Mouse (Mus musculus): ENCODE measurements around the gene Fam166a. TPM values are rescaled to one million over a fixed set of nuclear protein-coding genes. Genes with fewer than 3 reads are reported as not detected.

The Fam166a gene
- total and polyA plus RNA-seq, 2 experiments from 2014 or later = not detected

- no peak for ATAC-seq
- H3K27ac ChIP-seq = peak overlapping the region; percentile 79
- H3K4me1 ChIP-seq (ENCODE audit: insufficient read depth, low read length) = peaks cover 33% of the 10 kb centered on the region
- H3K4me3 ChIP-seq (ENCODE audit: low read length) = peak overlapping the region; percentile 60
- 43% methylated on average over 11 of the region's 12 CpGs for WGBS
- H3K9ac ChIP-seq (replicated peaks; ENCODE audit: low read length) = peak overlapping the region; percentile 28; the same call in 1 of the 2 replicates
- no peaks in the 10 kb centered on the region for H3K36me3 ChIP-seq (ENCODE audit: insufficient read depth, low read length)
- H3K9me3 ChIP-seq (ENCODE audit: low read length) = no peaks in the 10 kb centered on the region
- H3K27me3 ChIP-seq (ENCODE audit: insufficient read depth, low read length) = no peaks in the 10 kb centered on the region
- peak overlapping the region; percentile 76 for H3K4me2 ChIP-seq (ENCODE audit: low read depth, low read length)
- no peak for TF ChIP-seq CTCF (IDR thresholded peaks at IDR 0.05; ENCODE audit: low read depth)
- no peak for DNase-seq (ENCODE audit: low spot score)
Measured at GRCm38 (mm10) chr2:25261870-25262269, 43.3 kb downstream of the Fam166a start.

DNA sequence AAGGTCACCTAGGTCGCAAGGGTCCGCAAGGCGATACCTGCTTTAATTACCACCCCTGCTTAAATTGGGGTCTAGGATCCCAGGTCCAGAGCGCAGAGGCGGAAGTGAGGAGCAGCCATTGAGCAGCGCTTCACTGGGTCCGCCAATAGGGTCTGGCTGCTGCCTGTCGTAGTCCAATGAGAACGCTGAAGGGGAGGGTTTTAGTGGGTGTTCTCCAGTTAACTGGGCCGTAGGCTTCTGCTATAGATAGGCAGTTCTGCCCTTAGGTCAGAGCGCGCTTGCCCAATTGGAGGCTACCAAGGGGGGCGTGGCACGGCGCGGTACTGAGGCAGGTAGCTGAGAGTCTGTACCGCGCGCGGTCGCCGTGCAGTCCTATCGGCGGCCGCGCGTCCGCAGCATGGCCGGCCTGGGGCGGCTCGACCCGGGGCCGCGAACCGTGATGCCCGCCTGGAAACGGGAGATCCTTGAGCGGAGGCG is 43.8 kb downstream of the Fam166a start, which contains the start of gene Tprn:
Tprn (plus strand) TSS at position 328 of the 477 bp plus-strand sequence.
- H3K36me3 ChIP-seq (ENCODE audit: insufficient read depth, low read length) = no peaks in the 10 kb centered on the region
- no peaks in the 10 kb centered on the region for H3K27me3 ChIP-seq (ENCODE audit: insufficient read depth, low read length)
- H3K9me3 ChIP-seq (ENCODE audit: low read length) = no peaks in the 10 kb centered on the region
- ATAC-seq (peak; percentile 97), DNase-seq (ENCODE audit: low spot score) (peak; percentile 98)
- WGBS = under 1% methylated on average over 39 of the region's 39 CpGs
- peak within 1 kb of the TSS; percentile 79 for H3K27ac ChIP-seq
- no peak; the same call in 1 of the 2 replicates for TF ChIP-seq CTCF (IDR thresholded peaks at IDR 0.05; ENCODE audit: low read depth)
- peak within 1 kb of the TSS; percentile 60 for H3K4me3 ChIP-seq (ENCODE audit: low read length)
- peak within 1 kb of the TSS; percentile 76 for H3K4me2 ChIP-seq (ENCODE audit: low read depth, low read length)
- peak within 1 kb of the TSS; percentile 66 for H3K9ac ChIP-seq (replicated peaks; ENCODE audit: low read length)
- H3K4me1 ChIP-seq (ENCODE audit: insufficient read depth, low read length) = peaks cover 38% of the 10 kb centered on the region

DNA sequence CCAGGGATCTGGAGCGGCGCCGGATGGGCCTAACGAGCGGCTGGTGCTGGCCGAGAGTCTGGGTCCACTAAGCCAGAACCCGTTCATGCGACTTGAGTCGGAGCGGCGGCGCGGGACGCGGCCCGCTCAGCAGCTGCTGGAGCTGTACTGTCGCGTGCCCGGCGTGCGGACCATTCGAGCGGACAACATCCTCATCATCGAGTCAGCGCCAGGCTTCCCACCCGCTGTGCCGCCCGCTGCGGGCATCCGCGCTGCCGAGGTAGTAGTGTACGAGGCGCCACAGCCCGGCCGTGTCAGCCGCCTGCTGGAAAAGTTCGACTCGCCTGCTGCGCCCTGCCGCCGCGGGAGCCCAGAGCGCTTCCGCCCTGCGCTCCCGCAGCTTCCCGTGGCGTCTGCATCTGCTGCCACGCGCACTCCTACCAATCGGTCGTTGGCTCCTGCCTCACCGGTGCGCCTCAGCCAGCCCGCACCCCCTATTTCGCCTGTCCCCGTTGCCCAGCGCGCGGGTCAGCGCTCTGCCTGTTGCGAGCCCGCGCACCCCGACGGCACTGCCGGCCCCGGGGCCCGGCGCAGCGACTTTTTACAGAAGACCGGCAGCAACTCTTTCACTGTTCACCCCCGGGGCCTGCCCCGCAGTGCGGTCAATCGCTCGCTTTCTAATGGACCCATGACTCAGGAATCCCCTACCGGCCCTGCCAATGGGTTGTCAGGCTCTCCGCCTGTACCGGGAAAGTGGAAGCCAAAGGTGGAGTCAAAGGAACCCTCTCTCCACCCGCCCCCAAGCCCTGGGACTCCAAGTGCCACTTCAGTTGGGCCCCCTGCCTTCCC is 44.5 kb downstream of the Fam166a start:
- Histone ChIP-seq H3K4me1 (ENCODE audit: insufficient read depth, low read length) (peaks cover 43% of the 10 kb centered on the region), H3K4me3 (ENCODE audit: low read length) (peak overlapping the region; percentile 60), H3K4me2 (ENCODE audit: low read depth, low read length) (peak overlapping the region; percentile 76), H3K9ac (replicated peaks; ENCODE audit: low read length) (peak overlapping the region; percentile 66), H3K36me3 (ENCODE audit: insufficient read depth, low read length) (no peaks in the 10 kb centered on the region), H3K27ac (peak overlapping the region; percentile 71), H3K9me3 (ENCODE audit: low read length) (no peaks in the 10 kb centered on the region), H3K27me3 (ENCODE audit: insufficient read depth, low read length) (no peaks in the 10 kb centered on the region)
- 2% methylated on average over 81 of the region's 82 CpGs for WGBS
- TF ChIP-seq CTCF (IDR thresholded peaks at IDR 0.05; ENCODE audit: low read depth) = no peak
- DNase-seq (ENCODE audit: low spot score) (peak; percentile 61), ATAC-seq (no peak)

GRCm38 (mm10) chr2:25263623-25264285 is 45.2 kb downstream of the Fam166a start:
- no peaks in the 10 kb centered on the region for H3K27me3 ChIP-seq (ENCODE audit: insufficient read depth, low read length)
- no peaks in the 10 kb centered on the region for H3K9me3 ChIP-seq (ENCODE audit: low read length)
- peak overlapping the region; percentile 76 for H3K4me2 ChIP-seq (ENCODE audit: low read depth, low read length)
- H3K9ac ChIP-seq (replicated peaks; ENCODE audit: low read length) = peak overlapping the region; percentile 66
- no peak for TF ChIP-seq CTCF (IDR thresholded peaks at IDR 0.05; ENCODE audit: low read depth)
- WGBS = 13% methylated on average over 12 of the region's 12 CpGs
- DNase-seq (ENCODE audit: low spot score) (peak; percentile 37), ATAC-seq (no peak)
- H3K4me3 ChIP-seq (ENCODE audit: low read length) = peak overlapping the region; percentile 60
- H3K27ac ChIP-seq = peak overlapping the region; percentile 71
- H3K4me1 ChIP-seq (ENCODE audit: insufficient read depth, low read length) = peaks cover 44% of the 10 kb centered on the region
- H3K36me3 ChIP-seq (ENCODE audit: insufficient read depth, low read length) = peaks cover 2% of the 10 kb centered on the region; the same call in 1 of the 2 replicates

DNA sequence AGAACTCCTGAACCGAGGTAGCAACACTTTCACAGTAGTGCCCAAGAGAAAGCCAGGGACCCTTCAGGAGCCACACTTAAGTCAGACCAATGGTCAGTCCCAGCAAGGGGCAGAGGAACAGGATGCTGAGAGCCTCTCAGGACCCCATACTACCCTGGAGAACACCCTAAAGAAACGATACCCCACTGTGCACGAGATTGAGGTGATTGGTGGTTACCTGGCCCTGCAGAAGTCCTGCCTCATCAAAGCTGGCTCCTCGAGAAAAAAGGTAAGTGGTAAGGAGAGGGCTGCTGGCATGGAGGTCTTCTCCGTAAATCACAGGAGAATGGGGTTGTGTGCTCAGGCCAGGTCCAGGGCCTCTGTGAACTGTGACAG is 45.7 kb downstream of the Fam166a start:
- peak overlapping the region; percentile 71; the same call in 1 of the 2 replicates for H3K27ac ChIP-seq
- no peak for ATAC-seq
- H3K4me3 ChIP-seq (ENCODE audit: low read length) = peak overlapping the region; percentile 60
- TF ChIP-seq CTCF (IDR thresholded peaks at IDR 0.05; ENCODE audit: low read depth) = no peak
- DNase-seq (ENCODE audit: low spot score) = no peak
- H3K4me1 ChIP-seq (ENCODE audit: insufficient read depth, low read length) = peaks cover 44% of the 10 kb centered on the region
- peak overlapping the region; percentile 76 for H3K4me2 ChIP-seq (ENCODE audit: low read depth, low read length)
- 71% methylated on average over 5 of the region's 5 CpGs for WGBS
- H3K36me3 ChIP-seq (ENCODE audit: insufficient read depth, low read length) = peaks cover 8% of the 10 kb centered on the region; the same call in 1 of the 2 replicates
- H3K27me3 ChIP-seq (ENCODE audit: insufficient read depth, low read length) = no peaks in the 10 kb centered on the region
- H3K9ac ChIP-seq (replicated peaks; ENCODE audit: low read length) = peak overlapping the region; percentile 66; the same call in 1 of the 2 replicates
- no peaks in the 10 kb centered on the region for H3K9me3 ChIP-seq (ENCODE audit: low read length)

- no peaks in the 10 kb centered on the region for H3K9me3 ChIP-seq (ENCODE audit: low read length)
- peaks cover 13% of the 10 kb centered on the region; the same call in 1 of the 2 replicates for H3K36me3 ChIP-seq (ENCODE audit: insufficient read depth, low read length)
- H3K9ac ChIP-seq (replicated peaks; ENCODE audit: low read length) = peak overlapping the region; percentile 66; the same call in 1 of the 2 replicates
- H3K4me3 ChIP-seq (ENCODE audit: low read length) = peak overlapping the region; percentile 60
- ATAC-seq (no peak), DNase-seq (ENCODE audit: low spot score) (no peak)
- peaks cover 44% of the 10 kb centered on the region for H3K4me1 ChIP-seq (ENCODE audit: insufficient read depth, low read length)
- H3K27me3 ChIP-seq (ENCODE audit: insufficient read depth, low read length) = no peaks in the 10 kb centered on the region
- H3K27ac ChIP-seq = peak overlapping the region; percentile 81; the same call in 1 of the 2 replicates
- H3K4me2 ChIP-seq (ENCODE audit: low read depth, low read length) = peak overlapping the region; percentile 76
- TF ChIP-seq CTCF (IDR thresholded peaks at IDR 0.05; ENCODE audit: low read depth) = no peak
- 43% methylated on average over 3 of the region's 3 CpGs for WGBS
Measured at GRCm38 (mm10) chr2:25264851-25265250, 46.3 kb downstream of the Fam166a start.
